Mouse (Mus musculus) cortical plate, adult 2 months (tissue): ENCODE measurements at regions not wholly inside any gene's neighbourhood (a gene's known extent, or its start where the extent isn't known, plus 50 kb on each side); places are given as distances from the start of the nearest gene placed in this dataset.

Experiments
- H3K27ac ChIP-seq: fragments of 200-500 bp; 2 replicates; pipeline ENCODE4 v1.5.1; 2012; ENCODE audit warnings: low read length, control low read depth, inconsistent platforms; ENCODE audit not compliant: insufficient read depth
- H3K4me1 ChIP-seq: fragments of 200-500 bp; 2 replicates; pipeline ENCODE4 v1.6.1; 2011; ENCODE audit warnings: low read length; ENCODE audit not compliant: control insufficient read depth, insufficient read depth
- H3K4me3 ChIP-seq: fragments of 200-500 bp; 2 replicates; pipeline ENCODE4 v1.5.1; 2011; ENCODE audit warnings: mild to moderate bottlenecking, low read length, control low read depth; ENCODE audit not compliant: insufficient read depth
- CTCF ChIP-seq: fragments of 200-500 bp; IDR thresholded peaks from 2 replicates; pipeline ENCODE4 v1.5.1; 2011; ENCODE audit warnings: mild to moderate bottlenecking, control low read depth, low read length; ENCODE audit not compliant: insufficient read depth; ENCODE audit errors: extremely low read depth
- POLR2A ChIP-seq: fragments of 200-500 bp; IDR thresholded peaks from 2 replicates; pipeline ENCODE4 v1.6.1; 2011; ENCODE audit warnings: mild to moderate bottlenecking, low read length, control low read depth; ENCODE audit not compliant: insufficient read depth; ENCODE audit errors: extremely low read depth

- H3K27ac ChIP-seq: no peak overlapping the region
- H3K4me1 ChIP-seq: no peaks in the 10 kb centered on the region
- no peak overlapping the region for H3K4me3 ChIP-seq
- TF ChIP-seq CTCF (no peak), POLR2A (no peak)
Measured at GRCm38 (mm10) chr15:86875721-86876309, 661.6 kb downstream of the Tbc1d22a start.

DNA sequence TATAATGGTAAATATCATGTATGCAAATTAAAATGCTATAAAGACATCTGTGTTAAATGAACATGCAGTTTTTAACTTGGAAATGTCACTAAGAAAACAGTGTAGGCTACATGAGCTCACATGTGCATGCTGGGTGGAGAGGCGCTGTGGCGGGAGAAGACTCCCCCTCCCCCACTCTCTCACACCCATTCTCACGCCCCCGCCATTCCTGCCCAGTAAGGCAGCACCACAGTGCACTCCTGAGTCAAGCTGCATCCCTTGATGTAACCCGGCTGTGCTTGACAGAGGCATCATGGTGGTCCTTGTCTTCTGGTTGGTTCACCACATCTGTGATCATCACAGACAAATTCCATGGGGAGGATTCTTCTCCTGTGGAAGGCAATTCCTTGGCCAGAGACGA is 647.1 kb upstream of the Fam19a5 start:
- H3K4me1 ChIP-seq: no peaks in the 10 kb centered on the region

GRCm38 (mm10) chr15:86899961-86900360 is 644.1 kb upstream of the Fam19a5 start:
- no peak overlapping the region for H3K4me3 ChIP-seq
- TF ChIP-seq CTCF (no peak), POLR2A (no peak)
- H3K27ac ChIP-seq: no peak overlapping the region

More for the DNA sequence above, 647.1 kb upstream of the Fam19a5 start:
- Histone ChIP-seq H3K4me3 (no peak overlapping the region), H3K27ac (no peak overlapping the region)
- TF ChIP-seq CTCF (no peak), POLR2A (no peak)

GRCm38 (mm10) chr15:86903006-86903405 is 641.1 kb upstream of the Fam19a5 start:
- Histone ChIP-seq H3K4me3 (no peak overlapping the region), H3K4me1 (no peaks in the 10 kb centered on the region), H3K27ac (no peak overlapping the region)
- TF ChIP-seq POLR2A (no peak), CTCF (no peak)

More at GRCm38 (mm10) chr15:86899961-86900360, 644.1 kb upstream of the Fam19a5 start:
- no peaks in the 10 kb centered on the region for H3K4me1 ChIP-seq

- Histone ChIP-seq H3K27ac (no peak overlapping the region), H3K4me3 (no peak overlapping the region), H3K4me1 (no peaks in the 10 kb centered on the region)
- no peak for TF ChIP-seq CTCF
- no peak for TF ChIP-seq POLR2A
Measured at GRCm38 (mm10) chr15:86913276-86913675, 630.8 kb upstream of the Fam19a5 start.

DNA sequence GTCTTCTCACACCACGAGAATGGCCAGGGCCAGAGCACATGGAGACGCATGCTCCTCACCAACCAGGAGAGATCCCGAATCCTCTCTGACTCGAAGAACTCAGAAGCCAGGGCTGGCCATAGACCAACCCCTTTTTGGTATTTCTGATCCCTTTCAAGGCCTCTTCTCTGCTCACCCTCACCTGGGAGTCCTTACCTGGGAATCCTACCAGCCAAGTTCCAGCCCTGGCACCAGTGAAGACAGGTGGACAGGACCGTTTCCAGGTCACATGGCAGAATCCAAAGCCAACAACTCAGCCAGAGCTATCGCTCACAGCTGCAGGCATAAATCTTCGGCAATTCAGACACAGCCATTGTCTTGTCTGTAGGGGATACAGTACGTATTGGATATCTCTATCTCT is 626.2 kb upstream of the Fam19a5 start:
- TF ChIP-seq POLR2A: no peak
- TF ChIP-seq CTCF: no peak
- H3K4me3 ChIP-seq: no peak overlapping the region
- H3K4me1 ChIP-seq: no peaks in the 10 kb centered on the region
- H3K27ac ChIP-seq: no peak overlapping the region

DNA sequence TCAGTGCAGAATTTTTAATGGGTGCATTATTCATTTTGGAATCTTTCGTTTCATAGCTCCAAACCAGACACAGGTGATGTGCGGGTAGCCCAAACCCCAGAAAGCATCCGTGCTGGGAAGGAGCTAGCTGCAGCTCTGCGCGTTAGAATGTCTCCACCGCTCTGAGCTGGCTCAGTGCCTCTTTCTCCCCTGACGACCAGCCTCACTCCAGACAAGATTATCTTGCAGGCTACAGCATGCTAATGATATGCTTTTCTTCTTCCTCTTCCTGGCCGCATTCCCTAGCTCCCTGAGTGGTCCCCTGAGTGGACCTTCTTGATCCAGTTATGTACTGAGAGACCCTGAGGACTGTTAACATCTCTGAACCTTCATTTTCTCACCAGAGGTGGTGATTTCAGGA is 624.4 kb upstream of the Fam19a5 start:
- no peaks in the 10 kb centered on the region for H3K4me1 ChIP-seq
- H3K4me3 ChIP-seq: no peak overlapping the region
- no peak for TF ChIP-seq CTCF
- no peak for TF ChIP-seq POLR2A
- no peak overlapping the region for H3K27ac ChIP-seq

GRCm38 (mm10) chr15:86920185-86920584 is 623.9 kb upstream of the Fam19a5 start:
- TF ChIP-seq POLR2A (no peak), CTCF (no peak)
- Histone ChIP-seq H3K4me3 (no peak overlapping the region), H3K4me1 (no peaks in the 10 kb centered on the region), H3K27ac (no peak overlapping the region)

DNA sequence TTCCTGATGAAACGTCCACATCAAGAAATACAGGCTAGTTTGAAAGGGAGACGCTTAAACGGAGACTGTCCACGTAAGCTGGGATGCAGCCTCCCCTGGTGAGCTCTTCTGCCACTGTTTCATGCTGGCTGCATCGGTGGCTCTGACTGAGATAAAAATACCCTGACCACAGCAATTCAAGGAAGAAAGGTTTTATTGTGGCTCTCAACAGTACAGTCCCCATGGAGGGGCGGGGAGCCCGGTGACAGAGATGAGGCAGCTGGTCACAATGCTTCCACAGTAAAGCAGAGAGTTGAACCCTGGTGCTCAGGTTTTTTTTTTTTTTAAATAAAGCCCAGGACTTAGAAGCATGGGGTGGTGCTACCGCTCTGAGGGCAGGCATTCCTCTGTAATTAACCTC is 622.7 kb upstream of the Fam19a5 start:
- TF ChIP-seq CTCF (no peak), POLR2A (no peak)
- Histone ChIP-seq H3K27ac (no peak overlapping the region), H3K4me1 (no peaks in the 10 kb centered on the region), H3K4me3 (no peak overlapping the region)

DNA sequence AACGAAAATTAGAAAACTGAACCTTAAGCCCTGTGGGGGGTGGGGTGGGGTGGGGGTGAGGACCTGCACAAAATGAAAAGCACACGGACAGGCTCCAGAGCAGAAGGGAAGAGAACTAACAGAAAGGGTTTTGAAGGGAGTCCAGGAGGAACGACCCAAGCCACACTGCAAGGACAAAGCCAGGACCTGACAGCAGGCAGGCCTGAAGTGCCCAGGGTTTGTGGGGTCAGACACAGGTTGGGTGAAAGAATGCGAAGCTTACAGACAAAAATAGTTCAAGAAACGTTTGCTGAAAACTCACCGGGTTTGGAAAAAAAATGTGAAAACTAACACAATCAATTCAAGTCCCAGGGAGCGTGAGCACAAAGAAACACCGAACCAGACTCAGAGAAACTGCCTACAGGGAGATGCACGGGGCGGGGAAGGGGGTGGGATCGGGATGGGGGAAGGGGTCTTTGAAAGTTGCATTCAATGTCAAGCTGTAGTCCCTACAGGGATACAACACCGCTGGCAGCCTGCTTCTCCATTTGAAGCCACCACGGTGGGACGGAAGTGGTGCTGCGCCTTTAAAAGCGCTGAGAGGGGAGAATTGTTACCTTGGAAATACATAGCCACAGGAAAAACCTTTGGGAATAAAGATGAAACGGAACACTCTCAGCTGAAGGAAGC is 618.9 kb upstream of the Fam19a5 start:
- TF ChIP-seq CTCF (no peak), POLR2A (no peak)
- Histone ChIP-seq H3K4me1 (no peaks in the 10 kb centered on the region), H3K4me3 (no peak overlapping the region), H3K27ac (no peak overlapping the region)
